Comparison of ENCODE assay signal across 8 mouse cellular contexts in genomic region chr1:133825543-133825942, GRCm38 (mm10). TPM values are rescaled to one million over a fixed set of nuclear protein-coding genes. Genes with fewer than 3 reads are reported as not detected.
DNase-seq lines count a peak whose midpoint lies in the region; ATAC-seq and TF ChIP-seq lines count a peak whose summit lies in the region.

No protein-coding gene starts in this region.

- no peak overlapping the region for H3K9ac ChIP-seq in CH12.LX (ENCODE audit: insufficient read depth, low read depth)
- H3K9ac ChIP-seq in embryonic facial prominence, embryonic 12.5 days = no peak overlapping the region
- H3K9ac ChIP-seq in limb, embryonic 14.5 days (ENCODE audit: low read depth, low read length, severe bottlenecking) = no peak overlapping the region

- no peaks in the 10 kb centered on the region for H3K79me2 ChIP-seq in CH12.LX (replicated peaks; ENCODE audit: control insufficient read depth, extremely low read depth, insufficient read depth, poor library complexity, severe bottlenecking)

- TF ChIP-seq CTCF in CH12.LX (conservative IDR thresholded peaks at IDR 0.05 in 1 of 2, IDR thresholded peaks at IDR 0.05 in 1 of 2; ENCODE audit: low read depth in 2 of 2, low read length in 2 of 2) = no peak
- TF ChIP-seq CTCF in olfactory bulb, adult 2 months (IDR thresholded peaks at IDR 0.05; ENCODE audit: insufficient read depth, low read depth, low read length) = no peak

- peaks cover 0 to 10% of the 10 kb centered on the region in 2 experiments for H3K36me3 ChIP-seq in CH12.LX (replicated peaks in 1 of 2; ENCODE audit: control insufficient read depth in 1 of 2, insufficient read depth in 1 of 2, low read length in 1 of 2)
- no peaks in the 10 kb centered on the region for H3K36me3 ChIP-seq in embryonic facial prominence, embryonic 12.5 days
- no peaks in the 10 kb centered on the region for H3K36me3 ChIP-seq in limb, embryonic 14.5 days (ENCODE audit: control insufficient read depth, insufficient read depth, low read length)

- H3K27ac ChIP-seq in CH12.LX (ENCODE audit: insufficient read depth, low read depth) = no peak overlapping the region
- no peak overlapping the region; the same call in none of the 2 replicates for H3K27ac ChIP-seq in embryonic facial prominence, embryonic 12.5 days
- no peak overlapping the region for H3K27ac ChIP-seq in limb, embryonic 14.5 days (replicated peaks; ENCODE audit: low read depth, low read length)
- H3K27ac ChIP-seq in olfactory bulb, adult 2 months (ENCODE audit: insufficient read depth, low read depth, low read length) = peak overlapping the region; percentile 46; the same call in 1 of the 2 replicates

- TF ChIP-seq EP300 in CH12.LX (IDR thresholded peaks at IDR 0.05; ENCODE audit: low read length) = no peak

- intact Hi-C loops in gastrocnemius, postnatal 14 days (cut with DNase I; ENCODE audit: low total_unique reads) = no loop called here

- dilution Hi-C loops in CH12.LX (cut with MboI; ENCODE audit: extremely low pct_ligation_motif_present, extremely low pct_unique_long_range_greater_than_20kb, low sequenced_read_pairs) = no loop called here

- H3K27me3 ChIP-seq in CH12.LX (replicated peaks) = no peaks in the 10 kb centered on the region
- 0 out of 2 replicates have a peak, but pooled peaks cover 4% of the 10 kb centered on the region for H3K27me3 ChIP-seq in embryonic facial prominence, embryonic 12.5 days
- no peaks in the 10 kb centered on the region for H3K27me3 ChIP-seq in limb, embryonic 14.5 days (ENCODE audit: control insufficient read depth, insufficient read depth, low read length)

- DNase-seq in cerebellum, adult 11-12 months = peak; percentile 11
- no peak for DNase-seq in cerebellum, adult 8-10 months
- DNase-seq in CH12.LX (ENCODE audit: extremely low read depth) = peak; percentile 45
- no peak for DNase-seq in limb, embryonic 14.5 days (ENCODE audit: low spot score)
- DNase-seq in gastrocnemius, postnatal 14 days = no peak
- no peak for DNase-seq in frontal cortex, adult 2 months (ENCODE audit: extremely low spot score in 1 of 2, low spot score in 1 of 2)

- peak; percentile 80 for ATAC-seq in embryonic facial prominence, embryonic 12.5 days (ENCODE audit: insufficient number of reproducible peaks, insufficient read depth, low FRiP score, low TSS enrichment)
- peak; percentile 50; the same call in 1 of the 2 replicates for ATAC-seq in limb, embryonic 14.5 days (ENCODE audit: low FRiP score, low read depth)

- H3K9me3 ChIP-seq in CH12.LX (replicated peaks; ENCODE audit: low read length) = no peaks in the 10 kb centered on the region
- no peaks in the 10 kb centered on the region for H3K9me3 ChIP-seq in embryonic facial prominence, embryonic 12.5 days
- H3K9me3 ChIP-seq in limb, embryonic 14.5 days (ENCODE audit: control insufficient read depth, low read length) = no peaks in the 10 kb centered on the region

- peaks cover 24 to 75% of the 10 kb centered on the region in 2 experiments for H3K4me1 ChIP-seq in CH12.LX (ENCODE audit: control insufficient read depth in 1 of 2, insufficient read depth in 2 of 2)
- H3K4me1 ChIP-seq in embryonic facial prominence, embryonic 12.5 days = peaks cover 29% of the 10 kb centered on the region
- H3K4me1 ChIP-seq in limb, embryonic 14.5 days (ENCODE audit: control insufficient read depth, insufficient read depth, low read length) = peaks cover 5% of the 10 kb centered on the region; the same call in 1 of the 2 replicates
- peaks cover 31% of the 10 kb centered on the region for H3K4me1 ChIP-seq in olfactory bulb, adult 2 months (ENCODE audit: control insufficient read depth, insufficient read depth, low read length)

- WGBS in embryonic facial prominence, embryonic 12.5 days = 17% methylated on average over 8 of the region's 8 CpGs
- WGBS in limb, embryonic 14.5 days = 43% methylated on average over 8 of the region's 8 CpGs
- 23% methylated on average over 8 of the region's 8 CpGs for WGBS in olfactory bulb, adult 2 months

- in situ Hi-C loops in CH12.LX (cut with MboI; ENCODE audit: low pct_ligation_motif_present, low pct_unique_long_range_greater_than_20kb, low sequenced_read_pairs) = no loop called here

- H3K4me2 ChIP-seq in CH12.LX (ENCODE audit: insufficient read depth, low read depth, poor library complexity, severe bottlenecking) = no peak overlapping the region
- no peak overlapping the region for H3K4me2 ChIP-seq in embryonic facial prominence, embryonic 12.5 days (replicated peaks)
- no peak overlapping the region for H3K4me2 ChIP-seq in limb, embryonic 14.5 days (replicated peaks; ENCODE audit: low read depth, low read length, severe bottlenecking)

- no peak for TF ChIP-seq RAD21 in CH12.LX (IDR thresholded peaks at IDR 0.05; ENCODE audit: low read depth, low read length)

- TF ChIP-seq POLR2A in CH12.LX (IDR thresholded peaks at IDR 0.05; ENCODE audit: low read depth, low read length) = no peak
- TF ChIP-seq POLR2A in limb, embryonic 14.5 days (IDR thresholded peaks at IDR 0.05; ENCODE audit: borderline replicate concordance, extremely low read depth, insufficient read depth, insufficient read length) = no peak
- no peak for TF ChIP-seq POLR2A in olfactory bulb, adult 2 months (IDR thresholded peaks at IDR 0.05; ENCODE audit: insufficient read depth, low read depth, low read length)

- H3K4me3 ChIP-seq in CH12.LX (replicated peaks in 1 of 3; ENCODE audit: low read depth in 2 of 3, low read length in 2 of 3, poor library complexity in 1 of 3) = no peak overlapping the region
- no peak overlapping the region for H3K4me3 ChIP-seq in embryonic facial prominence, embryonic 12.5 days
- H3K4me3 ChIP-seq in limb, embryonic 14.5 days (replicated peaks; ENCODE audit: low read length) = no peak overlapping the region
- H3K4me3 ChIP-seq in olfactory bulb, adult 2 months (ENCODE audit: insufficient read depth, low read depth, low read length) = no peak overlapping the region

TF ChIP-seq in CH12.LX, 34 proteins besides CTCF, POLR2A, EP300 and RAD21:
- no peak for TF ChIP-seq JUN (IDR thresholded peaks at IDR 0.05; ENCODE audit: insufficient read depth, low read depth, low read length)
- no peak for TF ChIP-seq NRF1 (IDR thresholded peaks at IDR 0.05; ENCODE audit: low read depth, low read length)
- TF ChIP-seq UBTF (IDR thresholded peaks at IDR 0.05; ENCODE audit: low read depth, low read length) = no peak
- TF ChIP-seq RCOR1 (conservative IDR thresholded peaks at IDR 0.05; ENCODE audit: low read depth, low read length) = no peak
- TF ChIP-seq PAX5 (IDR thresholded peaks at IDR 0.05; ENCODE audit: low read length) = no peak
- TF ChIP-seq MYC (IDR thresholded peaks at IDR 0.05; ENCODE audit: low read depth, low read length) = no peak
- TF ChIP-seq MAFK (IDR thresholded peaks at IDR 0.05; ENCODE audit: insufficient replicate concordance, low read length) = no peak
- no peak for TF ChIP-seq SMC3 (IDR thresholded peaks at IDR 0.05; ENCODE audit: low read depth, low read length)
- TF ChIP-seq NELFE (IDR thresholded peaks at IDR 0.05; ENCODE audit: low read depth, low read length) = no peak
- TF ChIP-seq ETS1 (conservative IDR thresholded peaks at IDR 0.05; ENCODE audit: low read depth, low read length) = no peak
- TF ChIP-seq USF2 (conservative IDR thresholded peaks at IDR 0.05; ENCODE audit: low read depth, low read length) = no peak
- no peak for TF ChIP-seq MXI1 (IDR thresholded peaks at IDR 0.05; ENCODE audit: low read depth, low read length)
- no peak for TF ChIP-seq CHD2 (IDR thresholded peaks at IDR 0.05; ENCODE audit: low read length)
- no peak for TF ChIP-seq MAX (IDR thresholded peaks at IDR 0.05; ENCODE audit: low read length)
- TF ChIP-seq BHLHE40 (IDR thresholded peaks at IDR 0.05; ENCODE audit: low read depth, low read length) = no peak
- TF ChIP-seq CHD1 (IDR thresholded peaks at IDR 0.05; ENCODE audit: low read depth, low read length) = no peak

RNA-seq across cellular contexts. Expression of gene Atp2b4, which starts 24.7 kb away (rescaled TPM):
- total RNA-seq in CH12.LX (2012; rRNA removed) (15.9 and 17.5 TPM in 2 replicates), CH12.LX (2014; rRNA removed) (5.8 and 6.9 TPM in 2 replicates)
- polyA plus RNA-seq in CH12.LX (2012; ENCODE audit: insufficient read length, low read depth) = 16.2 and 18.4 TPM in 2 replicates
- polyA plus RNA-seq in embryonic facial prominence, embryonic 12.5 days (2016; fragmentation: Nextera tagmentation; extraction: Ambion mirVana) = 14.1 and 15.0 TPM in 2 replicates
- polyA plus RNA-seq in limb, embryonic 14.5 days (2012; rRNA removed) = 22.9 and 24.8 TPM in 2 replicates
- polyA plus RNA-seq in limb, embryonic 14.5 days (2014; fragmentation: Nextera tagmentation; extraction: Ambion mirVana) = 23.7 and 24.2 TPM in 2 replicates
- 167 TPM in 1 of 2 replicates, not detected in the other for polyA plus RNA-seq in olfactory bulb, adult 2 months (2012; ENCODE audit: insufficient read depth, insufficient read length, low replicate concordance, missing spikeins)
- 10 to 100 TPM; 22.1 to 24.4 TPM for total RNA-seq in gastrocnemius, postnatal 14 days (2021)
- 51.7 and 66.9 TPM in 2 replicates for polyA plus RNA-seq in frontal cortex, adult 2 months (2012; rRNA removed)

Comparison
In these comparisons a context has a peak if more than half of its experiments do, and no peak if none do; other contexts are left out.
1. DNase-seq: peak in cerebellum, adult 11-12 months (single experiment) and CH12.LX (single experiment); none in cerebellum, adult 8-10 months (single experiment), limb, embryonic 14.5 days (single experiment), gastrocnemius, postnatal 14 days (single experiment) and frontal cortex, adult 2 months (0 of 2).